Mouse (Mus musculus) CH12.LX (cell line): ENCODE data around the gene Actl10.

Experiments used
- CTCF ChIP-seq, 2 experiments: IDR thresholded peaks in 1 of 2; conservative IDR thresholded peaks in 1 of 2; 2 replicates each; pipeline ENCODE4 v1.5.1; 2011 to 2012; ENCODE audit warnings: low read depth in 2 of 2, low read length in 2 of 2, improper control_type of control experiment in 1 of 2, inconsistent platforms in 1 of 2, mild to moderate bottlenecking in 1 of 2, moderate library complexity in 1 of 2
- ELF1 ChIP-seq: IDR thresholded peaks from 2 replicates; pipeline ENCODE4 v1.6.1; 2014; ENCODE audit warnings: low read depth, mild to moderate bottlenecking, inconsistent platforms, low read length, improper control_type of control experiment
- EP300 ChIP-seq: IDR thresholded peaks from 2 replicates; pipeline ENCODE4 v1.6.1; 2011; ENCODE audit warnings: low read length, improper control_type of control experiment
- GABPA ChIP-seq: IDR thresholded peaks from 2 replicates; pipeline ENCODE4 v1.6.1; 2012; ENCODE audit warnings: low read depth, low read length, improper control_type of control experiment, inconsistent platforms; ENCODE audit not compliant: insufficient replicate concordance
- JUND ChIP-seq: conservative IDR thresholded peaks from 2 replicates; pipeline ENCODE4 v1.6.1; 2011; ENCODE audit warnings: low read depth, low read length, improper control_type of control experiment
- MAFK ChIP-seq: IDR thresholded peaks from 2 replicates; pipeline ENCODE4 v1.6.1; 2011; ENCODE audit warnings: low read length, improper control_type of control experiment; ENCODE audit not compliant: insufficient replicate concordance
- MAX ChIP-seq: IDR thresholded peaks from 2 replicates; pipeline ENCODE4 v1.6.1; 2011; ENCODE audit warnings: low read length, improper control_type of control experiment
- MAZ ChIP-seq: IDR thresholded peaks from 2 replicates; pipeline ENCODE4 v1.6.1; 2012; ENCODE audit warnings: low read depth, mild to moderate bottlenecking, inconsistent platforms, low read length, improper control_type of control experiment, moderate library complexity
- MYC ChIP-seq: IDR thresholded peaks from 2 replicates; pipeline ENCODE4 v1.6.1; 2011; ENCODE audit warnings: low read depth, mild to moderate bottlenecking, improper control_type of control experiment, low read length
- POLR2A ChIP-seq: IDR thresholded peaks from 2 replicates; pipeline ENCODE4 v1.6.1; 2011; ENCODE audit warnings: low read depth, mild to moderate bottlenecking, improper control_type of control experiment, low read length
- RAD21 ChIP-seq: IDR thresholded peaks from 2 replicates; pipeline ENCODE4 v1.6.1; 2011; ENCODE audit warnings: low read depth, mild to moderate bottlenecking, low read length, improper control_type of control experiment, moderate library complexity
- SIN3A ChIP-seq: IDR thresholded peaks from 2 replicates; pipeline ENCODE4 v1.6.1; 2012; ENCODE audit warnings: low read length, improper control_type of control experiment, inconsistent platforms
- TBP ChIP-seq: conservative IDR thresholded peaks from 2 replicates; pipeline ENCODE4 v1.6.1; 2011; ENCODE audit warnings: low read depth, low read length, improper control_type of control experiment
- USF1 ChIP-seq: IDR thresholded peaks from 2 replicates; pipeline ENCODE4 v1.6.1; 2014; ENCODE audit warnings: low read depth, mild to moderate bottlenecking, inconsistent platforms, low read length, improper control_type of control experiment

GRCm38 (mm10) chr2:154586405-154586804 is 34.8 kb downstream of the Actl10 start:
- TF ChIP-seq RAD21: peak; percentile 63
- TF ChIP-seq POLR2A: no peak
- TF ChIP-seq ELF1: no peak
- no peak for TF ChIP-seq MYC
- peak; percentile 11 to 60; a peak in 3 of 4 replicates for TF ChIP-seq CTCF (conservative IDR thresholded peaks at IDR 0.05 in 1 of 2, IDR thresholded peaks at IDR 0.05 in 1 of 2; ENCODE audit: low read depth in 2 of 2, low read length in 2 of 2)
- TF ChIP-seq GABPA: no peak
- TF ChIP-seq EP300: no peak
- TF ChIP-seq MAX: no peak
- TF ChIP-seq JUND: no peak
- TF ChIP-seq TBP: no peak
- TF ChIP-seq MAZ: no peak
- no peak for TF ChIP-seq SIN3A
- TF ChIP-seq MAFK: no peak
- no peak for TF ChIP-seq USF1
